Mouse (Mus musculus) urinary bladder, adult 2 months (tissue): ENCODE data around the gene Slc25a3. TPM values are rescaled to one million over a fixed set of nuclear protein-coding genes. Genes with fewer than 3 reads are reported as not detected.

Source experiments
- DNase-seq: peaks from one replicate; pipeline ENCODE4 v3.0.0; 2022; ENCODE audit warnings: low spot score
- polyA plus RNA-seq: library from polyadenylated mRNA; depleted of rRNA; stranded (reverse); fragments of >200 nt; gene quantifications from 2 replicates; pipeline ENCODE4 v1.2.3, GENCODE M21; 2012; rRNA removed

The Slc25a3 gene
- polyA plus RNA-seq, result 529 and 576 TPM in 2 replicates

- DNase-seq, result peak; percentile 94
Measured at GRCm38 (mm10) chr10:91123828-91124822, at the start of gene Slc25a3. Gene Slc25a3 (minus strand): TSS chr10:91124059.

GRCm38 (mm10) chr10:91172329-91173100 lies 48.7 kb upstream of the Slc25a3 start:
- DNase-seq, result no peak

- peak; percentile 98 for DNase-seq
Measured at GRCm38 (mm10) chr10:91171455-91172328, 47.8 kb upstream of the Slc25a3 start.

GRCm38 (mm10) chr10:91171041-91171440 lies 47.2 kb upstream of the Slc25a3 start:
- no peak for DNase-seq

GRCm38 (mm10) chr10:91170143-91170941 lies 46.5 kb upstream of the Slc25a3 start:
- peak; percentile 74 for DNase-seq

- no peak for DNase-seq
Measured at GRCm38 (mm10) chr10:91169414-91170065, 45.7 kb upstream of the Slc25a3 start.

- DNase-seq, result no peak
Measured at GRCm38 (mm10) chr10:91167352-91167751, 43.5 kb upstream of the Slc25a3 start.

- DNase-seq, result no peak
Measured at GRCm38 (mm10) chr10:91166890-91167289, 43.0 kb upstream of the Slc25a3 start.

- DNase-seq, result no peak
Measured at GRCm38 (mm10) chr10:91165850-91166249, 42.0 kb upstream of the Slc25a3 start.

GRCm38 (mm10) chr10:91164491-91164890 lies 40.6 kb upstream of the Slc25a3 start:
- DNase-seq, result no peak

- DNase-seq, result no peak
Measured at GRCm38 (mm10) chr10:91162511-91163163, 38.8 kb upstream of the Slc25a3 start.

GRCm38 (mm10) chr10:91162077-91162476 lies 38.2 kb upstream of the Slc25a3 start:
- no peak for DNase-seq

GRCm38 (mm10) chr10:91161006-91161405 lies 37.1 kb upstream of the Slc25a3 start:
- no peak for DNase-seq

GRCm38 (mm10) chr10:91158442-91158841 lies 34.6 kb upstream of the Slc25a3 start:
- DNase-seq, result no peak

GRCm38 (mm10) chr10:91156338-91156737 lies 32.5 kb upstream of the Slc25a3 start:
- no peak for DNase-seq

- DNase-seq, result no peak
Measured at GRCm38 (mm10) chr10:91153894-91154503, 30.1 kb upstream of the Slc25a3 start.

GRCm38 (mm10) chr10:91145413-91145812 lies 21.6 kb upstream of the Slc25a3 start:
- no peak for DNase-seq

- no peak for DNase-seq
Measured at GRCm38 (mm10) chr10:91143313-91144230, 19.7 kb upstream of the Slc25a3 start.
